Mouse (Mus musculus) kidney, postnatal 14 days (tissue): ENCODE measurements around the gene Crtc3.

Source experiments
- DNase-seq: peaks from one replicate; pipeline ENCODE4 v3.0.0; 2022; ENCODE audit warnings: mixed read lengths

Crtc3 gene

GRCm38 (mm10) chr7:80548513-80549260 is 140.0 kb downstream of the Crtc3 start:
- no peak for DNase-seq

- DNase-seq = no peak
Observed at GRCm38 (mm10) chr7:80542139-80542831, 146.4 kb downstream of the Crtc3 start.

GRCm38 (mm10) chr7:80539581-80539980 is 149.1 kb downstream of the Crtc3 start:
- no peak for DNase-seq
